Mouse (Mus musculus) midbrain, embryonic 11.5 days (tissue): Measurements from ENCODE around the gene Perp. TPM values are rescaled to one million over a fixed set of nuclear protein-coding genes. Genes with fewer than 3 reads are reported as not detected.

Experiments used
- ATAC-seq: fragments of 200-750 bp; cut with Nextera tagmentation; 2 replicates; pipeline ENCODE4 v1.8.0; 2017; ENCODE audit warnings: moderate TSS enrichment, moderate library complexity; ENCODE audit not compliant: low FRiP score
- DNase-seq: peaks from one replicate; pipeline ENCODE4 v3.0.0; 2015; ENCODE audit warnings: low spot score; ENCODE audit errors: missing footprints
- H3K27ac ChIP-seq: fragments of 300-500 bp; sonication (generic); 2 replicates; pipeline ENCODE4 v1.5.1; 2014; ENCODE audit warnings: low read depth, low read length
- H3K27me3 ChIP-seq: fragments of 300-500 bp; sonication (generic); 2 replicates; pipeline ENCODE4 v1.6.1; 2014; ENCODE audit warnings: mild to moderate bottlenecking, low read length, moderate library complexity, mixed read lengths; ENCODE audit not compliant: control insufficient read depth, insufficient read depth
- H3K36me3 ChIP-seq: fragments of 300-500 bp; sonication (generic); 2 replicates; pipeline ENCODE4 v1.6.1; 2014; ENCODE audit warnings: mild to moderate bottlenecking, low read length, moderate library complexity, mixed read lengths; ENCODE audit not compliant: control insufficient read depth, insufficient read depth
- H3K4me1 ChIP-seq: fragments of 300-500 bp; sonication (generic); 2 replicates; pipeline ENCODE4 v1.6.1; 2014; ENCODE audit warnings: low read length; ENCODE audit not compliant: control insufficient read depth, insufficient read depth
- H3K4me2 ChIP-seq: fragments of 300-500 bp; sonication (generic); 2 replicates; pipeline ENCODE4 v1.6.1; 2014; ENCODE audit warnings: mild to moderate bottlenecking, moderate library complexity
- H3K4me3 ChIP-seq: fragments of 300-500 bp; sonication (generic); 2 replicates; pipeline ENCODE4 v1.5.1; 2014; ENCODE audit warnings: low read depth, low read length
- H3K9ac ChIP-seq: fragments of 300-500 bp; sonication (generic); 2 replicates; pipeline ENCODE4 v1.6.1; 2014; ENCODE audit warnings: low read length
- H3K9me3 ChIP-seq: fragments of 300-500 bp; sonication (generic); 2 replicates; pipeline ENCODE4 v1.6.1; 2016; ENCODE audit warnings: low read length; ENCODE audit not compliant: control insufficient read depth
- whole genome bisulfite sequencing: fragments of 180-500 bp; shearing (Covaris S2); extraction: QIAGEN DNeasy Blood & Tissue Kit; methylation state at CpG from one replicate; pipeline ENCODE4 v1.1.7; 2014; 5-methylcytosine and 5-hydroxymethylcytosine counted together
- polyA plus RNA-seq: library from polyadenylated mRNA; unstranded; fragments of >200 nt; fragmentation: Nextera tagmentation; extraction: Ambion mirVana; gene quantifications from 2 replicates; pipeline ENCODE4 v1.2.1, GENCODE M21; 2014

Gene Perp
- polyA plus RNA-seq, 1 experiment from 2014 or later: 6.1 TPM

DNA sequence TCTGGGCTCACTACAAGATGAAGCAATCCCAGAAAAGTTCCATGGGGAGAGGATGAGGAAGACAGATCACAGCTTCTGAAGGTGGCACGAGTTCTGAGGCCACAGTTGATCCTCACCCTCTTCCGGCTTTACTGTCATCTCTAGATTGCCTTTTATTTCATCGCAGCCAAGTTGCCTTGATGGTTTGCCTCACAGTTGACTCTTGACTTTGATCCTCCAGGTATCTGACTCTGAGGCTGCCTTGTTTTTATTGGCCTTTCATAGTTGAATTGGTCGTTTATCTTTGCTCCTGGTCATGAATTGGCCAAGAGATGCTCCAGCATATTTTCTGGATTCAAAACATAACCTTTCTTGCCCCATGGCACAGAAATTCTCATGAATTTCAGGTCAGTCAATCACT, 34.3 kb downstream of the Perp start:
- ATAC-seq (no peak), DNase-seq (no peak)
- Histone ChIP-seq H3K9ac (no peak overlapping the region), H3K27me3 (no peaks in the 10 kb centered on the region), H3K27ac (no peak overlapping the region), H3K9me3 (no peaks in the 10 kb centered on the region), H3K4me1 (no peaks in the 10 kb centered on the region), H3K4me2 (no peak overlapping the region), H3K36me3 (no peaks in the 10 kb centered on the region), H3K4me3 (no peak overlapping the region)
- 82% methylated on average over 4 of the region's 4 CpGs for WGBS

DNA sequence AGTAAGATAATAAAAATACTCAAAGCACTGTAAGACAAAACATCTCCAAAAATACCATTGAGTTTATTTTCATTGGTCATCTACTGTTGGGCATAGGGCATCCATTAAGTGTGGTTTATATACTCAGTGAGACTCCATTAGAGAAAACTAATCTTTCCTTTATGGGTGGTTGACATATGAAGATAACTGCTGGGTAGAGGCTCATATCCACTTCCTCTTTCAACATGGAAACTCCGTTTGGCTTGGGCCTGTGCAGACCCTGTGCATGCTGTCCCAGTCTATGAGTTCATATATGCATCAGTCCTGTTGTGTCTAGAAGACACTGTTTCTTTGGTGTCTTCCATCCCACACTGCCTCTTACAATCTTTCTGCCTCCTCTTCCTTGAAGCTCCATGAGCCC, 34.9 kb downstream of the Perp start:
- Histone ChIP-seq H3K36me3 (no peaks in the 10 kb centered on the region), H3K27ac (no peak overlapping the region), H3K9me3 (no peaks in the 10 kb centered on the region), H3K27me3 (no peaks in the 10 kb centered on the region), H3K4me2 (no peak overlapping the region), H3K4me1 (no peaks in the 10 kb centered on the region), H3K4me3 (no peak overlapping the region), H3K9ac (no peak overlapping the region)
- ATAC-seq: no peak
- no peak for DNase-seq
- WGBS: 89% methylated on average over 1 of the region's 1 CpGs

DNA sequence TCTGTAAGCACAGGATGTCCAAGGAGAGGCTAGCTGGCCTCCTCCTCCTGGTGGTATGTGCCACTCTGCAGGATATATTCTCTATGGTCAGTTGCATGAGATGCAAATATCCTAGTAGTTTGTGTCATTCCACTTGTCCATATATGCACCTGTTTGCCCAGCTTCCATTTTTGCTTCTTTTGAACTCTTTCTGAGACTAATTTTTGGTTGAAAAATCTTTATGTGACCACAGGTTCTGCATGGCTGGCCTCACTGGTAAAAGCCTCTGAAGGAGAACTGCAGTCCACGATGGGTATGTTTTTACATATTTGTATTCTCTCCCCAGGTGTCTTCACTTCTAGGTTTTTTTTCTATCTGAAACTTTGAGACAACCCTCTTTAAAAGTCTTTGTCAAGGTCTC, 37.4 kb downstream of the Perp start:
- Histone ChIP-seq H3K4me3 (no peak overlapping the region), H3K9me3 (no peaks in the 10 kb centered on the region), H3K36me3 (no peaks in the 10 kb centered on the region), H3K4me2 (no peak overlapping the region), H3K9ac (no peak overlapping the region), H3K27ac (no peak overlapping the region), H3K4me1 (no peaks in the 10 kb centered on the region), H3K27me3 (no peaks in the 10 kb centered on the region)
- ATAC-seq (no peak), DNase-seq (no peak)
- WGBS: 90% methylated on average over 1 of the region's 1 CpGs

GRCm38 (mm10) chr10:18886918-18887625, 42.3 kb downstream of the Perp start:
- Histone ChIP-seq H3K27ac (no peak overlapping the region), H3K4me1 (no peaks in the 10 kb centered on the region), H3K4me3 (no peak overlapping the region), H3K9me3 (no peaks in the 10 kb centered on the region), H3K36me3 (no peaks in the 10 kb centered on the region), H3K4me2 (no peak overlapping the region), H3K9ac (no peak overlapping the region), H3K27me3 (no peaks in the 10 kb centered on the region)
- no peak for ATAC-seq
- DNase-seq: no peak
- WGBS: 93% methylated on average over 4 of the region's 4 CpGs

- no peak overlapping the region for H3K4me2 ChIP-seq
- H3K36me3 ChIP-seq: no peaks in the 10 kb centered on the region
Measured at GRCm38 (mm10) chr10:18888751-18889150, 43.9 kb downstream of the Perp start.

DNA sequence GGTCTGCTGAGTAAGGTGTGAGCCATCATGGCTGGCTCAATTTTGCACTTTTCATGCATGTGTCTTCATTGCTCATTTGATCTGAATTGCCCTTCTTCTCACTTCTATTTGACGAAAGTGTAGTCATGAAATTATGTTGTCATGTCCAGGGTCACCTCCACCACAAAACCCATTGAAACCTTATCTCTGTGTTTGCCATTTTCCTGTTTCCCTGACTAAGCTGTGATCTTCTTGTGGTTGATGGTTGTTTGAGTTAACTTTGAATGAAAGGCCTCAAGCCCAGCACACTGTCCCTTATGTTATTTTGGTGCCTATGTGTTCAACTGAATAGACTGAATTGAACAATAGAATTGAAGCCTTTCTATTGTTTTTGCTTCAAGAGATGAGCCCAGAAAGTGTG, 44.4 kb downstream of the Perp start:
- WGBS: 87% methylated on average over 1 of the region's 1 CpGs

More at GRCm38 (mm10) chr10:18888751-18889150, 43.9 kb downstream of the Perp start:
- ATAC-seq (no peak), DNase-seq (no peak)
- no peak overlapping the region for H3K27ac ChIP-seq
- no peaks in the 10 kb centered on the region for H3K27me3 ChIP-seq
- H3K9ac ChIP-seq: no peak overlapping the region
- no peak overlapping the region for H3K4me3 ChIP-seq
- WGBS: 100% methylated on average over 1 of the region's 1 CpGs
- H3K4me1 ChIP-seq: no peaks in the 10 kb centered on the region
- no peaks in the 10 kb centered on the region for H3K9me3 ChIP-seq

DNA sequence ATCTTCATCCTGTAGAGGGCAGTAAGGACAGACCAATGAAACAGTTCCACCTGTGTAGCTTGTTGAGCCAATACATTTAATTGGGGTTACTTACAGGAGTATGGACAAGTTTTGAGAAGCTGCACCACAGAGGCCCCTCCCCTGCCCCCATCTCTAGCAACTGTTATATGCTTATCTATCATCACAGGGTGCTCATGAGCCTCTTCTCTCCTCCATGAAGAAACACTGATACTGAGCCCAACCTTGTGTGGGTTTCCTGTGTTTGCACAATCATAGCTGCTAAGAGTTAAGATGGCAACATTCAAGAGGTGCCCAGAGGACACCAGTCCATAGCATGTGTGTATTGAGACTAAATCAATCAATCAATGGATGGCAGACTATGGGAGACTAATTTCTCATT, 46.3 kb downstream of the Perp start:
- DNase-seq (no peak), ATAC-seq (no peak)
- no peak overlapping the region for H3K4me3 ChIP-seq
- H3K27me3 ChIP-seq: no peaks in the 10 kb centered on the region
- no peak overlapping the region for H3K9ac ChIP-seq
- H3K36me3 ChIP-seq: no peaks in the 10 kb centered on the region
- no peaks in the 10 kb centered on the region for H3K9me3 ChIP-seq
- H3K4me2 ChIP-seq: no peak overlapping the region
- no peaks in the 10 kb centered on the region for H3K4me1 ChIP-seq
- no peak overlapping the region for H3K27ac ChIP-seq

More for the DNA sequence above, 44.4 kb downstream of the Perp start:
- Histone ChIP-seq H3K4me2 (no peak overlapping the region), H3K9ac (no peak overlapping the region), H3K4me3 (no peak overlapping the region), H3K9me3 (no peaks in the 10 kb centered on the region), H3K36me3 (no peaks in the 10 kb centered on the region), H3K27me3 (no peaks in the 10 kb centered on the region), H3K27ac (no peak overlapping the region), H3K4me1 (no peaks in the 10 kb centered on the region)
- DNase-seq (no peak), ATAC-seq (no peak)

- ATAC-seq: no peak
- Histone ChIP-seq H3K36me3 (no peaks in the 10 kb centered on the region), H3K9me3 (no peaks in the 10 kb centered on the region), H3K27me3 (no peaks in the 10 kb centered on the region), H3K4me3 (no peak overlapping the region), H3K4me1 (no peaks in the 10 kb centered on the region), H3K27ac (no peak overlapping the region), H3K9ac (no peak overlapping the region), H3K4me2 (no peak overlapping the region)
- DNase-seq: no peak
- WGBS: 73% methylated on average over 1 of the region's 1 CpGs
Measured at GRCm38 (mm10) chr10:18892102-18892501, 47.3 kb downstream of the Perp start.

- 37% methylated on average over 6 of the region's 6 CpGs for WGBS
- no peaks in the 10 kb centered on the region for H3K4me1 ChIP-seq
- H3K4me3 ChIP-seq: no peak overlapping the region
- no peaks in the 10 kb centered on the region for H3K27me3 ChIP-seq
- no peak overlapping the region for H3K4me2 ChIP-seq
- H3K9me3 ChIP-seq: no peaks in the 10 kb centered on the region
- ATAC-seq: no peak
- DNase-seq: no peak
- H3K27ac ChIP-seq: no peak overlapping the region
- H3K9ac ChIP-seq: no peak overlapping the region
- no peaks in the 10 kb centered on the region for H3K36me3 ChIP-seq
Measured at GRCm38 (mm10) chr10:18894259-18895166, 49.7 kb downstream of the Perp start.
